Mouse (Mus musculus): ENCODE data around the gene Zfp444.

Zfp444 gene

DNA sequence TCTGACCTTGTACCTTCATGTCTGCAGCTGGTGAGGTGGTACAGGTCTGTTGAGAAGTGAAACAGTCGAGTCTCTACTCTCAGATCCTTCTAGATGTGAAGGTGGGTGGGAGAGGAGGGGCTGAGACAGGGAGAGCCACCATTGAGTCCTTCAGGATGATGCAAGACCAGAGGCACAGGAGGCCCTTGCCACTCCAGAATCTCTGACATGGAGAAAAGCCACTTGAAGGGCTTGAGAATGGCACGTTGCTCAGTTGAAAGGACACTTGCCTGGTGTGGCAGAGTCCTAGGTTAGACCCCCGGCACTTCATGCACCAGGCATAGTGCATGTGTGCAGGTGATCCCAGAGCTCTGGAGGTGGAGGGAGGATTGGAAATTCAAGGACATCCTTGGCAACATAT lies 10.5 kb upstream of the Zfp444 start:
- DNase-seq (ENCODE audit: low spot score): no peak

DNA sequence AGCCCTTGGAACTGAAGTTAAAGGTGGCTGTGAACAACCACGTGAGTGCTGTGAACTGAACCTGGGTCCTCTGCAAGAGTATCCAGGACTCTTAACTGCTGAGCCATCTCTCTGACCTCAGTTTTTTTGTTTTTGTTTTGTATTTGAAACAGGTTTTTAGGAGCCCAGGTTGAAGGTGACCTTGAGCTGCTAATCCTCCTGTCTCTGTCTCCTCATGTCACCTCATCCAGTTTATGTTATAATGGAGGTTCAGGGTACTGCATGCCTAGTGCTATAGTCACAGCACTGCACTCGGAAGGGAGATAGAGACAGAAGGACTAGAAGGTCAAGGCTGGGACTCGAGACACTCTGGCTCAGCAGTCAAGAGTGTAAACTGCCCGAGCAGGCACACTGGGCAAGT lies 9.9 kb upstream of the Zfp444 start:
- DNase-seq (ENCODE audit: low spot score): no peak

DNA sequence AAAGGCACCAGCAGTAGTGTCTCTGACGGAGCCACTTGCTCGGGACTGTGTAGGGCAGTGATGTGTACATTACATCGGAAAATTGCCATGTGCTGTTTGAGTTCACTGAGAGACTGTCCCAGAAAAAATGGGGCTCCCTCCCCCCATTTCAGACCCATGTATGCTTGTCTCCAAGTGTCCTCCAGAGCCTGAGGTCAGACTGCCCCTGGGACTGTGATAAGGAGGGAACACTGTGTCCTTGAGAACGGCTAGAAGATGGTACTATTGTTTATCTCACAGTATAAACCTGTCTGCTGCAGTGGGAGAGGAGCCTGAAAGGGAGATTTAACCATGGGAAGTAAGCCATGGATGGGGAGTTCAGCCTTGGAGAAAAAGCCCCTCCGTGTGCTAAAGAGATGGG lies 7.4 kb upstream of the Zfp444 start:
- no peak for DNase-seq (ENCODE audit: low spot score)

DNA sequence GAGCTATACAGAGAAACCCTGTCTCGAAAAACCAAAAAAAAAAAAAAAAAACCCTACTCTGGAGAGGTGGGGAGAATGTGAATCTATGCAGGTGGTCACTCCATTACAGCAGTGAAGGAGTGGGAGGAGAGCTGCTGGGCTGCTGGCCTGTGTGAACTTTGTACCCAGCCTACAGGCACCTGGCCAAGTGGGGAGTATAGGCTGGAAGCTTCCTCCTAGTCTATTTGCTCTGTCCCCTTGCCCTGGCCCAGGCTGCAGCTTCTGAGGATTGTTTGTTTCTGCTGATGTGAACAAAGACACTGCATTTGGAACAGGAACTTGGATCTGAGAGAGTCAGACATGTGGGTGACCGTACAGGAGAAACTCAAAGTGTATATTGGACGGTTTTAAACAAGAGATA lies 2.6 kb upstream of the Zfp444 start:
- DNase-seq (ENCODE audit: low spot score): no peak

DNA sequence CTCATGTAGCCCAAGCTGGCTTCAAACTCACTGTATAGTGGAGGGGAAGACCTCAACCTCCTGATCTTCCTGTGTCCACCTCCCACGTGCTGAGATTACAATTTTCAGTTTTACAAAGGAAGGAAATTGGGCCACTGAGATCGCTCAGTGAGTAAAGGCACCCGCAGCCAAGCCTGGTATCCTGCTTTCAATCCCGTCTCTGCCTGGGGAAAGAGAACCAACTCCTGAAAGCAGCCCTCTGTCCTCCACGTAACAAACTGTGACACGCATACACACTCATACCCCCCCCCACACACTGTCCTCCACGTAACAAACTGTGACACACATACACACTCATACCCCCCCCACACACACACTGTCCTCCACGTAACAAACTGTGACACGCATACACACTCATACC lies 1.6 kb upstream of the Zfp444 start:
- no peak for DNase-seq (ENCODE audit: low spot score)

DNA sequence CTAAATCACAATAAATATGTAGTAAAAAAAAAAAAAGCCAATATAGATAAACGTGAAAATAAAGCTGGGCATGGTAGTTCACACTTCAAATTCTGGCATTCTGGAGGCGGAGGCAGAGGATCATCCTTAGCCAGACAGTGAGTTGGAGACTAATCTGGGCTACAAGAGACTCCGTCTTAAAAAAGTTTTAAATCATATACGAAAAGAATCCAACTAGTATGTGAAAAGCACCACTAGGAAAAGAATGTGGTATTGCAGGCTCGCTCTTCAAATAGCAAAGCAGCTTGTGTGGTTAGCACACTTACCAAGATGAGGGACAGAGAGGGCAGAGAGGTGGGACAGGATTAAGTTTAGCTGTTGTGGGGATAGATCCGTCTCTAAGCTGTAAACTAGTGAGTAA lies 1.2 kb upstream of the Zfp444 start:
- no peak for DNase-seq (ENCODE audit: low spot score)

DNA sequence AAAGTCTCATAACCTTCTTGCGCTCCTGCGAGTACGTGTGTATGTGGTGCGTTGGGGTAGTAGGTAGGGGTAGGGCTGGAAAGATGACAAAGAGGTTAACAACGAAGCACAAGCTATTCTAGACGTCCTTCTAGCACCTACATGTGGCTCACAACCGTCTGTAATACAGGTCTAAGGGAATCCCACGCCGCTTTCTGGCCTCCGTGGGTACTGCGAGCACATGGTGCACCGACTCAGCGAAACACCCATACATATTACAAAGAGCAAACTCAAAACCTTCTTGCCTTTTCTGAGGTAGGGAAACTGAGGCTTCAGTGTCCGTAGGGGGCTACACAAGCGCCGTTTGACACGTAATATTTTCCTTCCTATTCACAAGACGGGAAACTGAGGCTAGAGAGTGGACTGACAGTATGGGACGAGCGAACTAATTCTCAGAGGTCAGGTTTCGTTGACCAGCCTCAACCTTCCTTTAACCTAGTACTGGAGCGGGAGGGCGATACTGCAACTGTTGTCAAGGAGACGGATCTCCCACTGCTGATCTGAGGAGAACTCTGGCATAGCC lies 501 bp upstream of the Zfp444 start:
- DNase-seq (ENCODE audit: low spot score): peak; percentile 78

DNA sequence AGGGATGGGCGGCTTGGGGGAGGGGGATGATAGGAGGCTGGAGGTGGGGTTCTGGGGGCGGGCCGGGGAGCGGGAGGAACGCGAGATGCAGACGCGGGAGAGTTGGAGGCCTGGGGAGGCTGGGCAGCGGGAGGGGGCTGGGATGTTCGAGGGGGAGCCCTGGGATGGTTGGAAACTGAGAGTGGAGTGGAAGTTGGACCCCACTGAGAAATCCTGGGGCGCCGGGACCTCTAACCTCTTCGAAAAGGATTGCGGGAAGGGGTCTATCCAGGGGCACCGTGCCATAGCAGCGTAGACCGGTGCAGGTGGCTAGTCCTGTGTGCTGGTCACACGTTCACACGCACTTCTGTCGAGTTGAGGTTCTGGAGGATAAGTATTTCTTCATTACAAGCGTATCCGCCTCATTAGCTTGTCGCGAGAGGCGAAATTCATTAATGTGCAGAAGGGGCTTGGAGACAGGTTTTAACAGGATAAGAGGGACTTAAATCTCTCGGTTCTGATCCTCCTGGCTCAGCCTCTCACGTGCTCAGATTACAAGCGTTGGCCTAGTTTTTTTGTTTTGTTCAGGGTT lies 733 bp downstream of the Zfp444 start:
- no peak for DNase-seq (ENCODE audit: low spot score)

DNA sequence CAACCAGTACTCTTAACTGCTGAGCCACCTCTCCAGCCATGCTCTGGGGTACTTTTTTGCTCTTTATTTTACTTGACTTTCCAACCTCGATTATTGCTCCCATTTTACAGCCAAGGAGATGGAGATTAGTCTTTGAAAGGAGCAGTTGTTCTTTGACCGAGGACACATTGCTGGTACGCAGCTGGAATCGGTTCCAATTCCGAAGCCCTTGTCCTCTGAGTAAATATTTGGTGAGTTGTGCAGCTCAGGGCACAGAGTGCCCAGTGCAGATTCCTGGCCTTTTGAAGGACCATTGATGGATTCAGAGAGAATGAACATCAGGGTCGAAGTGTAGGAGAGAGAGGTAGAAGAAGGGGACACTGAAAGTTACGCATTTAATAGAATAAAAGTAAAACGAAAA lies 1.8 kb downstream of the Zfp444 start:
- no peak for DNase-seq (ENCODE audit: low spot score)

DNA sequence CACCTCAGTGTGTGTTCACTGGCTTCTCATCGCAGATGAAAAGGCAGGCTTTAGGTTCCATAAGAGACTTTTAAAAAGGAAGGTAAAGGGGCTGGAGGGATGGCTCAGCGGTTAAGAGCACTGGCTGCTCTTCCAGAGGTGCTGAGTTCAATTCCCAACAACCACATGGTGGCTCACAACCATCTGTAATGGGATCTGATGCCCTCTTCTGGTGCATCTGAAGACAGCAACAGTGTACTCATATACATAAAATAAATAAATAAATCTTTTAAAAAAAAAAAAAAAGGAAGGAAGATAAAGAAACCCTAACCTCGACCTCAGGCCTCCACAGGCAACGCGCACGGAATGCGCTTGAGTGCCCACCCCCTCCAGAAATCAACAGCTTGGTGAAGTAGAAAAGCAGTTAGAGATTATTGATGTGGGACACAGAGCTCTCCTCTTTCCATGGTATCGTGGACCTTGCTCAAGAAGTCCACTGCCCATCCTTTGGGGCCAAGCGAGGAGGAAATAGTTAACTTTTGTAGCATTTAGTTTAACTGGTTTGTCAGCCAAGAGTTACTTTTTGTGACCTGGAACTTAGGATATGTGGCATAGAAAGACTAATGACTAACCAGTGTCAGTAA lies 2.5 kb downstream of the Zfp444 start:
- peak; percentile 6 for DNase-seq (ENCODE audit: low spot score)

DNA sequence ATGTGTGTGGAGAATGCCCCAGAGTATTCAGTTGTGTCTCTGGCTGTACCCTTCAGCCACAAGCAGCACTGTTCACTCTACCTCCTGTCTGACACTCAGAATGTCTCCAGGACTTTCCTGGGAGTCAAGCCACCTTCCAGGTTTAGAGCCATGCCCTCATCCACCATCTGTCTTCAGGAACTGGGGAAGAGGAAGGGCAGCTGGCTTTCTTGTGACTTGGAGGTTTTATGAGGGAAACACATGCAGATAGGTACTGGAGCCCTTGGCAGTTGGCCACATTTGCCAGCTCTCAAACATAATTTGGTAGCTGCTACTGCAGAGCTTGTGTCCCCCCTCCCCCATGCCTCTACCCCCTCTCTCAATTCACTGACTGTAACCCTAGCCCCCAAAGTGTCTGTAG lies 7.0 kb downstream of the Zfp444 start:
- DNase-seq (ENCODE audit: low spot score): no peak

DNA sequence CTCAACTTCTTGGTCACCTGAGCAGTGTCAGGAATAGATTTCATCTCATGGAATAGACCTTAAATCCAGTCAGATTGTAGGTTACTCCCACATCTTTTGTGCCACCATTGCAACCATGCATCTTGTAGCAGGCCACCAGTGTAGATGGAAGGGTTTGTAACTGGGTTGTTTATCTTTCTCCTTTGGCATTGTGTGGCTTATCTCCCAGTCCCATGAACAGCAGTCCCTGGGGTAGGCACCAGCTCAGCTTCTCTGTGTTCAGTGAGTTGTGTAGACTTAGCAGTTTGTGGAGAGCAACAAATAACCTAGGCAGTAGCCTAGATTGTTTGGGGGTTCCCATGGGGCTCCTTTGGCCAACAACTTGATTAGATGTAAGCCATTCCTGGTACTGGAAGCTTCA lies 10.9 kb downstream of the Zfp444 start:
- no peak for DNase-seq (ENCODE audit: low spot score)

DNA sequence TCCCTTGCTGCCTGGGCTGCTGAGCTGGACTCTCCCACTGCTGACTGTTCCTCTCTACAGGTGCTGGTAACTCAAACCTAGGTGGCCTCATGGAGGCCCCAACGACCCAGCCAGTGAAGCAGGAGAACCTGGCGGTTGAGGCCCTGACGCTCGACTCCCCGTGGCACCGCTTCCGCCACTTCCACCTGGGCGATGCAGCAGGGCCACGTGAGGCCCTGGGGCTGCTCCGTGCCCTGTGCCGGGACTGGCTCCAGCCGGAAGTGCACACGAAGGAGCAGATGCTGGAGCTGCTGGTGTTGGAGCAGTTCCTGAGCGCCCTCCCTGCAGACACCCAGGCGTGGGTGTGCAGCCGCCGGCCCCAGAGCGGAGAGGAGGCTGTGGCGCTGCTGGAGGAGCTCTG lies 11.8 kb downstream of the Zfp444 start:
- no peak for DNase-seq (ENCODE audit: low spot score)

DNA sequence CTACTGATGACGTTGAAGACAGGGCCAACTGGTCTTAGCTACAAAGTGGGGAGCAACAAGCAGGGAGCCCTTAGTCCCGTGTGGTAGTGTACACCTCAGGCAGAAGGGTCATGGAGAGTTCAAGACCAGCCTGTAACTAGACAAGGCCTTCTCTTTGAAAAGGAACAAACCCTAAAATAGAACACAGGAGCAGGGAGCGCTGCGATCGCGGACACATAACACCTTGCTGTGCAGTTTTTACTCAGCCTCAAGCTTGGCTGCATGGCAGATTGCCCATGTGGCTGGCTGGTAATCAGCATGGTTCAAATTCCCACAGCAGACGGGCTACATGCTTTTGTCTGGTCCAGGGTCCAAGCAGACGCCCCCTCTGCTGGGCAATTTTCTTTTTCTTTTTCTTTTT lies 12.5 kb downstream of the Zfp444 start:
- DNase-seq (ENCODE audit: low spot score): no peak

DNA sequence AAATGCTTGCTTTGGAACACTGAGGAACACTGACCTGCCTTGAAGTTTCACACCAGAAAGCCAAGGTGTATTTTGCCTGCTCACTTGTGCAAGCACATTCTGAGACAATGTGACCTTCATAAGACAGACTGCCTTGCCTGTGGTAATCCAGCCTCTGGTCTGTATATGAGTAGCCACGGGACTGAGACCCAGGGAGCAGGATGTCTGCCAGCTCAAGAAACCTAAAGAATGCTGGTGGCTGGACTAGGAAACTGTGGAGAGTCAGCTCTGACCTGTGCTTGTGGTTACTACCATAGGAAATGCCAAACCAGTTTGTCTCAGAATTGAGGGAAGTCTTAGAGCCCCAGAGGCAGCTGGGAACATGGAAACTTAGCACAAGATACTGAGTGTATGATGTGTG lies 13.4 kb downstream of the Zfp444 start:
- DNase-seq (ENCODE audit: low spot score): no peak

DNA sequence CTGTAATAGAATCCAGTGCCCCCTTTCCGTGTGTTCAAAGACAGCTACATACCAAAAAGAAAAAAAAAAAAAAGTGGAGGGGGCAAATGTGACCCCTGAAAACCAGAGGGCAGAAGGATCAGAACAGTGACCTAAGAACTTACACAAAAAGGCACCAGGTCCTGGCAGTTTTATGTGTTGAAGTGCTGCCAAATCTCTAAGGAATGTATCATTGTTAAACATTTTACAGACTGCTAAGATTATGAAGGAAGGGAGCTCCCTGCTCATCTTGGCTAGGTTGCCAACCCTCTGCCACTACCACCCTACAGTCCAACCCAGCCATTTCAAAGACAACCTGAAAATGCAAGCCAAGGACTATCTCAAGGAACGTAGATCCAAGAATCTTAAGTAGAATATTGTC lies 14.2 kb downstream of the Zfp444 start:
- no peak for DNase-seq (ENCODE audit: low spot score)

DNA sequence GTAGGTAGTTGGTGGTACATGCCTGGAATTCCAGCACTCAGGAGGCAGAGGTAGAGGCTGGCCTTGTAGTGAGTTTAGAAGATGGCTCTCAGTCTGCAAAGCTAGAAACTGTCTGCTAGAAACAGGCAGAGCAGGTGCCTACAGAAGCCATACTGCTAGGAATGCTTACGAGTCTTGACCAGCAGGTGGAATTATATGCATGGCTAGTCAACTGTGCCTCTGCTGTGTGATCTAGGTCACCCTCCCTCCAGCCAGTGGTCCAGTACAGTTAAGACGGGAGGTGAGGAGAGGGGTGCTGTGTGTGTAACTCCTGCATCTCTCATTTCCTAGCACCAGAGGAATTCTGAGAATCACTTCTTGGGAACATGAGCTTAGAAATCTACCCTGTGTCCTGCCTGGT lies 14.7 kb downstream of the Zfp444 start:
- DNase-seq (ENCODE audit: low spot score): no peak

DNA sequence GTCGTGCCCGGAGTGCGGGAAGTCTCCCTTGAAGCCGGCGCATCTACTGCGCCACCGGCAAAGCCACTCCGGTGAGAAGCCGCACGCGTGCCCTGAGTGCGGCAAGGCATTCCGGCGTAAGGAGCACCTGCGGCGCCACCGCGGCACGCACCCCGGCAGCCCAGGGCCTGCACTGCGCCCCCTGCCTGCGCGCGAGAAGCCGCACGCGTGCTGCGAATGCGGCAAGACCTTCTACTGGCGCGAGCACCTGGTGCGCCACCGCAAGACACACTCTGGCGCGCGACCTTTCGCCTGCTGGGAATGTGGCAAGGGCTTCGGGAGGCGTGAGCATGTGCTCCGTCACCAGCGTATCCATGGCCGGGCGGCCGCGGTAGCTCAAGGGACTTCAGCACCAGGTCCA lies 17.5 kb downstream of the Zfp444 start:
- DNase-seq (ENCODE audit: low spot score): no peak

DNA sequence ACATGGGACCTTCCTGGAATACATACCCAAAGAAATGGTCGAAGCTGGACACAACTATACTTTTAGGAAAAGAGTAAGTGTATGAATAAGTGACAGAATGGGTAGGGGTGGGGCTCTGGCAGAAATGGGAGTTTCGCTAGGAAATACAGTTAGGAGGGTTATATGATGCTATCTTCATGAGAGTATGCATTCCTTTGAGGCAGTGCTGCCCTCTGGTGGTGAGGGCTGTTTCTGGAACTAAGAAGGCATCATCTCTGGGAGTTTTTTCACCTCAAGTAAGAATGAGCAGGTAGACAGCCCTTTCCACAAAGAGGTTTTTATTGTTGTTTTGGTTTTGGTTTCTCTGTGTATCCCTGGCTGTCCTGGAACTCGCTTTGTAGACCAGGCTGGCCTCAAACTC lies 19.4 kb downstream of the Zfp444 start:
- DNase-seq (ENCODE audit: low spot score): peak; percentile 58

DNA sequence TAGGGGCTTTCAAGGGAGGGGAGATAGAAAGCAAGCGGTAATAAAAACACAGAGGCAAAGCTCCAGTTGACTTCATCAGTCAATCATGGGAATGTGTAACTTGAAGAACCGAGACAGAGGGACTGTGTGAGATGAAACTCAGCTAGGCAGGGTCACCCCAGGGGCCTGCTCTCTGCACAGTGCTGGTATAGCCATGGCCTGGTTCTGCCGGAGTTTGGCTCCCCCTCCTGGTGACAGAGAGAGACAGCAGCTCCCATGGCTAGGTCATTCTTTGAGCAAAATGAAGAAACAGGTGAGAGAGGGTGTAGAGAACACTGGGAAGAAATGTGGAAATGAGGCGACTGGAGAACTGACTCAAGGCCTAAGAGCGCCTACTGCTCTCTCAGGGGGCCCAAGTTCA lies 22.1 kb downstream of the Zfp444 start:
- peak; percentile 59 for DNase-seq (ENCODE audit: low spot score)

DNA sequence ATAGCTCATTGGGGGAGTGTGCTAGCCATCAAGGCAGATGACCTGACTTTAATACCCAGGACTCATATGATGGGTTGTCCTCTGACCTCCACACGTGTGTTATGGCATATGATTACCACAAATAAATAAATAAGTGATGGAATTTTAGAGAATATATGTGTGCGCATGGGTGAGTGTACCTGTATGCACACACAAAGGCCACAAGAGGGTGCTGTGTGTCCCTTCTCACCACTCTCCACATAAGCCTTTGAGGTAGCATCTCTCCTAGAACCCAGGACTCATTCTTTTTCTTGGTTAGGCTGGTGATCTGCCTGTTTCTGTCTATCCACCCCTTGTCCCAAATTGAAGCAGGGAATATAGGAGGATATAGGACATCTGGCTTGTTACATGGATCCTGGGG lies 23.8 kb downstream of the Zfp444 start:
- no peak for DNase-seq (ENCODE audit: low spot score)

DNA sequence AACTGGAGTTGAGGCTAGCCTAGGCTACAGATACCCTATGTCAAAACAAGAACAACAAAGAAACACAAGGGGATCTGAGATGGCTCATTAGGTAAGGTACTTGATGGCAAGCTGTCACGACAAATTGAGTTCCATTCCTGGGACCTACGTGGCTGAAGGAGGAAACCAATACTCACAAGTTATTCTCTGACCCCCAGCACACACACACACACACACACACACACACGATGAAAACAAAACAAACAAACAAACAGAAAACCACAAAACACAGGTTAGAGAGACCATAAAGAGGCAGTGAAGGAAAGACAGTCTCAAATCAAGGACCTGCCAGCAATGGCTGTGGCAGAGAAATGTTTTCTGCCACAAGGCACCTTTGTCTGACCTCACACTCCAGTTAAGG lies 24.8 kb downstream of the Zfp444 start, which contains the start of gene Galp:
Gene Galp, plus strand, starts transcription at position 301 of the 400 bp plus-strand sequence.
- no peak for DNase-seq (ENCODE audit: low spot score)

DNA sequence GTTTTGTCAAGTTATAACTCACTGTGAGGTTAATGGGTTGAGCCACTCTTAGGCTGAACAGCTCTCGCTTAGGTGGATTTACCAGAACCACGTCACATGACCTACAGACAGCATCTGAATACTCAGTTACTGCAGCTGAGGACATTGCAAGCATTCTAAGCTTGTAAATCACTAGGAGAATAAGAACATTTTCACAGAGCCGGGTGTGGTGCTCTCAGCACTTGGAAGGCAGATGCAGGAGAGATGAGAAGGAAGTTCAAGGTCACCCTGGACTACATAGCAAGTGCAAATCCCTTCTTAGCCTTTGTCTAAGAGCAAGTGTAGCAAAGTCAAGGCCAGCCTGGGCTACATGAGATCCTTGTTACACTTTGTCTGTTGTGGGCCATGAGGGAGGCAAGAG lies 32.2 kb downstream of the Zfp444 start:
- no peak for DNase-seq (ENCODE audit: low spot score)

DNA sequence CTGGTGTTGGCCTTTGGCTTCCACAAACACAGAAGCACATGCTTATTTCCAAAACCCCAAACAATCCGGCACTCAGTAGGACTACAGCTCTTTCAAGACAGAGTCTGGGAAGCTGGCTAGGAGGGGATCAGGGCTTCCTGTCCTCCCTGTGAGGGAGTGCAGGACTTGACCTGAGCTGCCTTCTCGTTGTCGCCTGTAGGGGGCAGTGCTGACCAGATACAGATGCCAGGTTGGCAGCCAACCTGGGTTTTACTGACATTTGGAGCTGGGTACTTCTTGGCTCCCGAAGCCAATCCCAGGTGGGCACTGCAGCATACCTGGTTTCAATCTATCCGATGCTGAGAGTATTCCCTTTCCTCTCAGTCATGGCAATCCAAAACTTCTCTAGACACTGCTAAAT lies 41.1 kb downstream of the Zfp444 start:
- peak; percentile 7 for DNase-seq (ENCODE audit: low spot score)
